Mouse (Mus musculus): ENCODE data around the gene Sema3e. TPM values are rescaled to one million over a fixed set of nuclear protein-coding genes. Genes with fewer than 3 reads are reported as not detected.

Sema3e gene
- 0.11 TPM for polyA plus RNA-seq (2017; shearing (Covaris generic))

DNA sequence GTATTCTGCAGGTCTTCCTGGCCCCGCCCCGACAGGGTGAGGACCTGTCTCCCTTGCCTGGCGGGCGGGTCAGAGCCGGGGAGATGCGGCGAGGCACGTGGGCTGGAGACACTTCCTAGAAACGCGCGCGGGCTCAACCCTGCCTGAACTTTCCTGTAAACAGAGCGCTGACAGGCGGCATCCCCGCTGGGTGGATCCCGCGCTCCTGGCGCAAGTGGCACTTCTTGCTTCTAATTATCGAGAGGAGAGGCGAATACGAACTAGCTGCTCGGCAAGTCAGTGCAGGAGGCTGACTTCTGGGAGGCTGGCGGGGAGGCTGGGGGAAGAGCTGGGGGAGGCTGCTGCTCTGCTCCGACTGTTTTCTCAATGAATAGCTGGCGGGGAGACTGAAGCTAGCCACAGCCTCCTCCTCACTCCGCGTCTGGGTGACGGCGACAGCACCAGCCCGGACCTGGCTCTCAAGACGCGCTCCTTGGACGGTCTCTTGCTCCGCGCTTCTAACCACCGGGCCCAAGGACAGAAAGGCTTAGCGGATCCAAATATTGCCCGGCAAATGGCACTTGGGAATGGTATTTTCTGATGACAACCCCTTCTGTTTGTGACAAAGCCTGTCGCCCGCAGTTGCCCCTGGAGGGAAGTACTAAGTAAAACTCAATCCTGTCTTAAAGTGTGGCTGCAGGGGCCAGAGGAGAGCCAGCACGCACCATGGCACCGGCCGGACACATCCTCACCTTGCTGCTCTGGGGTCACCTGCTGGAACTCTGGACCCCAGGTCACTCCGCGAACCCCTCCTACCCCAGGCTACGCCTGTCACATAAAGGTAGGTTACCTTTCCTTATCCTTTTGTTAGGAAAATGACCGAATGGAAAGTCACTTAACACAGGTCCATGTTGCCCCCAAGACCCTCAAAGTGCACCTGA is at the start of gene Sema3e:
Gene Sema3e (plus strand): TSS at position 72 of the 920 bp plus-strand sequence.

Other genes with a start within 250 kb of the Sema3e start
- gene Speer3, start 233.7 kb upstream of the Sema3e start, polyA plus RNA-seq (2017; shearing (Covaris generic)): not detected

Measured in effector memory CD4-positive, alpha-beta T cell, adult 5 months (primary cell).